Mouse (Mus musculus): ENCODE data around the gene Myo3b. TPM values are rescaled to one million over a fixed set of nuclear protein-coding genes. Genes with fewer than 3 reads are reported as not detected.

Gene Myo3b
- polyA plus RNA-seq, 1 experiment from 2014 or later = not detected

DNA sequence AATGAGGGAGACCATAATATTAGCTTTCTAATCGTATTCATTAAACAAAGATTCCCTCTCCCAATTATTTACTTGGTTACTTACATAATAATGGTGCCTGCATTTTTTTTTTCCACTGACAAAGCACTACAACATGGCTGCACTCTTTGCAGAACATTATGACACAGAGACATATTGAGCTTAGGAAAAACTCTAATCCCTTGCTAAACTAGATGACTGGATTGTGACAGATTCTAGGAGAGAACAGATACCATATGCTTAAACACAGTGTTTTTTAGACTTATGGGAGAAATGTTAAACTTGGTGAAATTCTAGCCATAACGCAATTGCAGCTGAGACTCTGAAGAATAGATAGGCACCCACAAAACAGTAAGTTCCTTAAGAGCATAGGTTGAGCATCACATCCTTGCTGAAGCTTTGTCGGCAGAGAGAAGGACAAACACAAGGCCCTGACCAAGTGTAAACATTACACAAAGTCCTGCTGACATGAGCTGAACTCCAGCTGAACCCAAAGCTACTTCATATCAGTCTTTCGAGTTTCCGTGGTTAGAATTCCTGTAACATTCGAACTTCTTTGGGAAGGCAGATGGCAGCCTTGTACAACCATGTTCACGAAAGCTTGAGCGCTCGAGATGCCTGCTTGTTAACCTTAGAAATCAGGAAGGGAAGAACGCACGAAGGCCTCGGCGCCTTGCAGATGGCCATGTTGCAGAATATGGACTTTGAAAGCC lies 382.4 kb downstream of the Myo3b start:
- no peaks in the 10 kb centered on the region for H3K27me3 ChIP-seq
- H3K36me3 ChIP-seq (replicated peaks) = no peaks in the 10 kb centered on the region
- WGBS (ENCODE audit: insufficient replicate concordance) = 52% methylated on average over 13 of the region's 13 CpGs
- H3K4me1 ChIP-seq (replicated peaks) = no peaks in the 10 kb centered on the region
- no peaks in the 10 kb centered on the region for H3K9me3 ChIP-seq (replicated peaks)
- ATAC-seq (ENCODE audit: insufficient read depth) = no peak
- no peak overlapping the region for H3K4me3 ChIP-seq (replicated peaks)
- no peak overlapping the region for H3K27ac ChIP-seq (replicated peaks)
- H3K9ac ChIP-seq = no peak overlapping the region
- H3K4me2 ChIP-seq = no peak overlapping the region

DNA sequence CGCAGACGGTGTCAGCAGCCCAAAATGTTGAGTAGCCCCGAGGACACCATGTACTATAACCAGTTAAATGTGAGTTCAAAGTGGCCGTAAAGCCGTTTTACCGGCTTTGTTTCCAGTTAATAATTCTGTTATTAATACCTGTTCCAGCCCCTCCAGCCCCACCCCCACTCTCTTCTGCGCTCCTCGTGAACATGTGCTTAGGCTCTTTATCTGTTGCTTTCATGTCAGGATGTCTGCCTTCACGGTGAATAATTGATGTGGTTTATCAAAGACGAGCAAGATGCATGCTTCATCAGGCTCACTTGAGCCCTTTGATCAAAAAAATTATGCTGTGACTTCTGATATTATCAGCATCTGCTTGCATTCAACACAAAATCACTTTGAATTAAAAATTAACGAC lies 386.7 kb downstream of the Myo3b start:
- WGBS (ENCODE audit: insufficient replicate concordance) = 60% methylated on average over 11 of the region's 11 CpGs
- no peak for ATAC-seq (ENCODE audit: insufficient read depth)
- no peaks in the 10 kb centered on the region for H3K9me3 ChIP-seq (replicated peaks)

DNA sequence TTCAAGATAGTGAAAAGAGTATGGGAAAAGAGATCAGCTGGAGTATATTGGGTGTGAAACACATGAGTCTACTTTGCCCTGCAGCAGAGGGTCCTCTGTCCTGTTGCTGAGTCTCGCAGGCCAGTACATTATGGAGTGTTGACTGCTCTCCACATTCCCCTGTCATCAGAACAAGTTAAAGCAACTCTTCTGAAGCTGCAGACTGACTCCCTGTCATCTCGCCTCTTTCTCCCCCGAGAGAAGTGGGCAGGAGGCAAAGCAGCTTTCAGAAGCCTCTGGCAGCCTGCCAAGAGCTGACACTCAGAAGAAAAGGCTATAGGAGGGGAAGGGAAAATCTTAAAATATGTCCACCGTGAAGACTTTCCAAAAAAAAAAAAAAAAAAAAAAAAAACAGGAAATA lies 404.1 kb downstream of the Myo3b start:
- Histone ChIP-seq H3K27ac (replicated peaks) (no peak overlapping the region), H3K4me1 (replicated peaks) (no peaks in the 10 kb centered on the region), H3K4me3 (replicated peaks) (no peak overlapping the region), H3K9me3 (replicated peaks) (no peaks in the 10 kb centered on the region), H3K4me2 (no peak overlapping the region), H3K9ac (no peak overlapping the region), H3K36me3 (replicated peaks) (no peaks in the 10 kb centered on the region), H3K27me3 (0 out of 2 replicates have a peak, but pooled peaks cover 2% of the 10 kb centered on the region)
- ATAC-seq (ENCODE audit: insufficient read depth) = no peak
- 10% methylated on average over 4 of the region's 4 CpGs for WGBS (ENCODE audit: insufficient replicate concordance)

More for the DNA sequence above, 386.7 kb downstream of the Myo3b start:
- no peak overlapping the region for H3K27ac ChIP-seq (replicated peaks)
- H3K4me1 ChIP-seq (replicated peaks) = no peaks in the 10 kb centered on the region
- H3K9ac ChIP-seq = no peak overlapping the region
- H3K36me3 ChIP-seq (replicated peaks) = no peaks in the 10 kb centered on the region
- H3K4me3 ChIP-seq (replicated peaks) = no peak overlapping the region
- no peak overlapping the region for H3K4me2 ChIP-seq
- no peaks in the 10 kb centered on the region for H3K27me3 ChIP-seq

DNA sequence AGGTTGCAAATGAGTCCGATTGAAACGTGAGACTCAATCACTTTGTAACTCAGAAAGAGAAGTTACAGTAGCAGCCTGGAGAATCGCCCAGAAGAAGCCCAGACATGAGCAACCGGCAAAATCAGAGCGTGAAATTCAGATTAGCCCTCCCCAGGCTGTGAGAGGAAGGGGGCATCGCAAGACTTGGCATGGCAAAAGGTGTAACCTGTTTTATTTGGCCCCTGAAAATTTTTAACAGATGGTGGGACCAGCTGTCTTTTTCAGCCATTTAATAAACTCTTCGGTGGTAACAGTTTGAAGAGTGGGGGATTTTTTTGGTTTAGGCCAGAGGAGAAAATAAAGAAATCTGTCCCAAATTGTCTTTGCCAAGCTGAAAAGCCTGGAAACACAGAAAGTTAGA lies 405.2 kb downstream of the Myo3b start:
- H3K4me3 ChIP-seq (replicated peaks) = no peak overlapping the region
- H3K27ac ChIP-seq (replicated peaks) = no peak overlapping the region
- ATAC-seq (ENCODE audit: insufficient read depth) = no peak
- no peak overlapping the region for H3K4me2 ChIP-seq
- H3K9me3 ChIP-seq (replicated peaks) = no peaks in the 10 kb centered on the region
- H3K9ac ChIP-seq = no peak overlapping the region
- no peaks in the 10 kb centered on the region for H3K4me1 ChIP-seq (replicated peaks)
- 0 out of 2 replicates have a peak, but pooled peaks cover 2% of the 10 kb centered on the region for H3K27me3 ChIP-seq
- 6% methylated on average over 7 of the region's 7 CpGs for WGBS (ENCODE audit: insufficient replicate concordance)
- H3K36me3 ChIP-seq (replicated peaks) = no peaks in the 10 kb centered on the region

DNA sequence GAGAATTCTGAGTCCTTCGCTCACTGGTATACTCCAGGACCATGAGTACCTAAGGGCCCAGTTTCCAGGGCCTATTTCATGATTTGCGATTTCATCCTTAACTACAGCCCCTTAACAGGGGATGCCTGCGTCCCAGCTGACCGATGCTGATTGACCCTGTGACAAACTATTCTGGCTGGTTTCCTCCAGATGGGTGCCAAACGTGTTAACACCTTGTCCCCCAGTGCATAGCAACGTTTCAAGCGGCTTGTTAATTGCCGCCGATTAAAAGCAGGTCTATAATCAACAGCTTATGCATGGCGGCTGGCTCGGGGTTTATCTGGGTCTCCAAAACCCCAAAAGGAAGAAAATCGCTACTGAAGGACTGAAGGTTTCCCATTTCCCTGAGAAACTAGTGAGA lies 417.3 kb downstream of the Myo3b start:
- H3K4me3 ChIP-seq (replicated peaks) = no peak overlapping the region
- WGBS (ENCODE audit: insufficient replicate concordance) = 9% methylated on average over 12 of the region's 12 CpGs
- no peak for ATAC-seq (ENCODE audit: insufficient read depth)

DNA sequence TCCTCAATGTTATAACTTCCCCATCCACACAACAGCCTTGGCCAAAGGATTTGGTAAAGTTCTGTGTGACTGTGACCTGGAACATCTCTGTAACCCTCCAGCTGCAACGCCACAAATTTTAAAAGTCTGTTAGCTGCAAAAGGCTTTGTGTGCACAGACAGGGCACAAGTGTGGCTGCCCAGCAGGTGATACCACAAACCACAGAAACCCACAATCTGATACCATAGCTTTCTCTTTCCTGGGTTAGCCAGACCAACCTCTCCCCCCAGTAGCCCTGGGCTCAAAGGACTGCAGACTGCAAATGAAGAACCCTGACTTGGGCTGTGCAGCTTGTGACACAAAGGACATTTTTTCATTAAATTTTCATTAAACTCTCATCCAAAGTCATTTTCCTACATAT lies 424.7 kb downstream of the Myo3b start:
- no peak overlapping the region for H3K9ac ChIP-seq
- WGBS (ENCODE audit: insufficient replicate concordance) = 25% methylated on average over 1 of the region's 1 CpGs
- no peaks in the 10 kb centered on the region for H3K9me3 ChIP-seq (replicated peaks)
- no peaks in the 10 kb centered on the region for H3K27me3 ChIP-seq
- no peak overlapping the region for H3K27ac ChIP-seq (replicated peaks)
- no peaks in the 10 kb centered on the region for H3K4me1 ChIP-seq (replicated peaks)
- ATAC-seq (ENCODE audit: insufficient read depth) = no peak
- no peak overlapping the region for H3K4me2 ChIP-seq
- no peak overlapping the region for H3K4me3 ChIP-seq (replicated peaks)
- H3K36me3 ChIP-seq (replicated peaks) = no peaks in the 10 kb centered on the region

More for the DNA sequence above, 417.3 kb downstream of the Myo3b start:
- peak overlapping the region; percentile 10; the same call in 1 of the 2 replicates for H3K4me2 ChIP-seq
- no peaks in the 10 kb centered on the region for H3K36me3 ChIP-seq (replicated peaks)
- no peak overlapping the region for H3K27ac ChIP-seq (replicated peaks)
- 0 out of 2 replicates have a peak, but pooled peaks cover 8% of the 10 kb centered on the region for H3K27me3 ChIP-seq
- H3K4me1 ChIP-seq (replicated peaks) = no peaks in the 10 kb centered on the region
- H3K9ac ChIP-seq = no peak overlapping the region
- H3K9me3 ChIP-seq (replicated peaks) = no peaks in the 10 kb centered on the region

DNA sequence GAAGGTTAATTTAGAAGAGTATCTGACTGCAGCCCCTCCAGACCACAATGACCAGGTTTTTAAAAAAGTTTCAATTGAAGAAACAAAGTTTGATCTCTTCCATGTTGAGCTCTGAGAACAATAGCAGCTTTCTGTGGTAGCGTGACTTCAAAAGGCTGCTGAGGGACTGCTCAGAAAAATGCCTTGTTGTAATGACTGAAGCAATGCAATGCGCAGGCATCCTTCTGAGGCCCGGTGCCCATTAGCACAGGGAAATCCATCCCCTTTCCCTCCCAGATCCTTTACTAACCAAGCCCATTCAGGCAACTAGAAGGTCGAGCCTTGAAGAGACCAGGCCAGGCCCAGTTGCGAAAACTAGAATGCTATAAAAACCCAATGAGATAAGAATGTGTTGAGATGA lies 432.2 kb downstream of the Myo3b start:
- no peak for ATAC-seq (ENCODE audit: insufficient read depth)
- Histone ChIP-seq H3K9me3 (replicated peaks) (no peaks in the 10 kb centered on the region), H3K27me3 (peaks cover 70% of the 10 kb centered on the region), H3K9ac (no peak overlapping the region), H3K4me2 (no peak overlapping the region), H3K4me1 (replicated peaks) (peaks cover 17% of the 10 kb centered on the region), H3K27ac (replicated peaks) (no peak overlapping the region), H3K36me3 (replicated peaks) (no peaks in the 10 kb centered on the region), H3K4me3 (replicated peaks) (no peak overlapping the region)
- 20% methylated on average over 5 of the region's 5 CpGs for WGBS (ENCODE audit: insufficient replicate concordance)

DNA sequence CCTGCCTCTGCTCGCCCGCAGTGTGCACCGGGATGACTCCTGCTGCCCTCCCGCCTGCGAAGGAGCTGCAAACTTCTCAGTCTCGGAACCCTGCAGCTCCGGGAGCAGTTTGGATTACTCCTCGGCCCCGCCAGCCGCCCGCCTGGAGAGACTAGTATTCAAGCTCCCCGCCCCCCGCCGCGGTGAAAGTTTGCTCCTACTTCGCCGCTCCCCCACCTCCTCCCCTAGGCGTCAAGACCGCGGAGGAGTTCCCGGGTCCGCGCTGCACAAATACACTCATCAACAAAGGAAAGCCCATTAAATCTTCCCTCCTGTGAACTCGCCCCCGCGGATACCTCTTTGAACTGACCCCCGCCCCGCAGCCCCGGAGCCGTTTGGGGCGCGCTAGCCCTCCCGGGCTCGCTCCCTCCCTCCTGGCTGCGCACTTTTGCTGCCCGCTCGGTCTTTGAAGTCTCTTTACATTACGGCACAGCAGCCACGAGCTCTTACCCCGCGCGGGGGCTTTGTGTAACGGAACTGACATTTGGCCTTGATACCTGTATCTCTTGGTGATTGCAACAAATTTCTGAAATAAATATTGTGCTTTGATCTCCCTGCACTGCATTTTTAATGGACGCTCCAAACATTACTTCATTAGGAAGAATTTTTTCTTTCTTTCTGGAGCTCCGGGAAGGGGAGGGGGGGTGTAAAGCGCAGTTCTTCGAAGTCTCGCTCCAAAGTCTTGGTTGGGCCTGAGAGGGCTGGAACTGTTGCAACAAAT lies 433.1 kb downstream of the Myo3b start:
- WGBS (ENCODE audit: insufficient replicate concordance) = 1% methylated on average over 45 of the region's 48 CpGs
- no peaks in the 10 kb centered on the region for H3K36me3 ChIP-seq (replicated peaks)
- H3K27ac ChIP-seq (replicated peaks) = no peak overlapping the region
- H3K9ac ChIP-seq = no peak overlapping the region
- ATAC-seq (ENCODE audit: insufficient read depth) = no peak
- H3K4me2 ChIP-seq = peak overlapping the region; percentile 39
- H3K4me1 ChIP-seq (replicated peaks) = peaks cover 22% of the 10 kb centered on the region
- H3K4me3 ChIP-seq (replicated peaks) = peak overlapping the region; percentile 7; the same call in 1 of the 2 replicates
- no peaks in the 10 kb centered on the region for H3K9me3 ChIP-seq (replicated peaks)
- peaks cover 79% of the 10 kb centered on the region for H3K27me3 ChIP-seq

Other genes with a start within 250 kb of the Myo3b start
- 0.14 and 0.16 TPM in 2 replicates for gene Ccdc173, start 249.6 kb upstream of the Myo3b start, polyA plus RNA-seq (2015; fragmentation: Nextera tagmentation; extraction: Ambion mirVana)
- gene Phospho2, start 249.5 kb upstream of the Myo3b start, polyA plus RNA-seq (2015; fragmentation: Nextera tagmentation; extraction: Ambion mirVana) = 11.1 and 11.4 TPM in 2 replicates
- 18.1 and 19.4 TPM in 2 replicates for gene Klhl23, start 217.2 kb upstream of the Myo3b start, polyA plus RNA-seq (2015; fragmentation: Nextera tagmentation; extraction: Ambion mirVana)
- 108 and 133 TPM in 2 replicates for gene Ssb, start 177.6 kb upstream of the Myo3b start, polyA plus RNA-seq (2015; fragmentation: Nextera tagmentation; extraction: Ambion mirVana)
- 24.1 and 29.1 TPM in 2 replicates for gene Mettl5, start 153.5 kb upstream of the Myo3b start, polyA plus RNA-seq (2015; fragmentation: Nextera tagmentation; extraction: Ambion mirVana)
- 5.5 and 5.6 TPM in 2 replicates for gene Ubr3, start 141.9 kb upstream of the Myo3b start, polyA plus RNA-seq (2015; fragmentation: Nextera tagmentation; extraction: Ambion mirVana)

Data from liver, embryonic 15.5 days (tissue).